Mouse (Mus musculus): ENCODE measurements at regions not wholly inside any gene's neighbourhood (a gene's known extent, or its start where the extent isn't known, plus 50 kb on each side); places are given as distances from the start of the nearest gene placed in this dataset.

DNA sequence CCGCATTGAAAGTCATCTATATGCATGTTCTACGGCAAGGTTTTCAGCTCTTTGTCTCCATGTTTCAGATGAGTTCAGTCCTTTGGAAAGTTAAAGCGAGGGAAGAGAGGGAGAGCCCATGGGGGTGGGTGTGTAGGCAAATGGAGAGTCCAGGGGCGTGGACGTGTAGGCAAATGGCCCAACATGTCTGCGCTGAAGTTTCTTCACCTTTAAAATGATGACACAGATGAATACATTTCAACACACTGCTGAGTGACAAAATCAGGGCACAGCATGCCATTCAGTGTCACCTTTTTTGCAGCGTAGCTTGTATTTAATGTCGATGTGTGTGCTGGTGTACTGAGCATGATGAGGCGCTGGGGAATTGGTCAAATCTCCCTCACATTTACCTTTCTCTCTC, 54.6 kb upstream of the Lrp8 start:
- H3K9ac ChIP-seq = no peak overlapping the region
- no peak for TF ChIP-seq CTCF (IDR thresholded peaks at IDR 0.05; ENCODE audit: low read depth)
- no peak for DNase-seq
- no peaks in the 10 kb centered on the region for H3K4me1 ChIP-seq (ENCODE audit: insufficient read depth)
- no peaks in the 10 kb centered on the region for H3K36me3 ChIP-seq (ENCODE audit: insufficient read depth)
- no peak for ATAC-seq (ENCODE audit: insufficient read depth)
- no peak overlapping the region for H3K4me2 ChIP-seq
- no peak overlapping the region for H3K4me3 ChIP-seq (ENCODE audit: low read depth, low read length)
- WGBS = 78% methylated on average over 9 of the region's 9 CpGs
- H3K27me3 ChIP-seq (ENCODE audit: insufficient read depth, low read length) = no peaks in the 10 kb centered on the region; the same call in 1 of the 2 replicates
- no peaks in the 10 kb centered on the region for H3K9me3 ChIP-seq (ENCODE audit: low read depth, low read length)
- no peak overlapping the region for H3K27ac ChIP-seq (ENCODE audit: low read depth)

DNA sequence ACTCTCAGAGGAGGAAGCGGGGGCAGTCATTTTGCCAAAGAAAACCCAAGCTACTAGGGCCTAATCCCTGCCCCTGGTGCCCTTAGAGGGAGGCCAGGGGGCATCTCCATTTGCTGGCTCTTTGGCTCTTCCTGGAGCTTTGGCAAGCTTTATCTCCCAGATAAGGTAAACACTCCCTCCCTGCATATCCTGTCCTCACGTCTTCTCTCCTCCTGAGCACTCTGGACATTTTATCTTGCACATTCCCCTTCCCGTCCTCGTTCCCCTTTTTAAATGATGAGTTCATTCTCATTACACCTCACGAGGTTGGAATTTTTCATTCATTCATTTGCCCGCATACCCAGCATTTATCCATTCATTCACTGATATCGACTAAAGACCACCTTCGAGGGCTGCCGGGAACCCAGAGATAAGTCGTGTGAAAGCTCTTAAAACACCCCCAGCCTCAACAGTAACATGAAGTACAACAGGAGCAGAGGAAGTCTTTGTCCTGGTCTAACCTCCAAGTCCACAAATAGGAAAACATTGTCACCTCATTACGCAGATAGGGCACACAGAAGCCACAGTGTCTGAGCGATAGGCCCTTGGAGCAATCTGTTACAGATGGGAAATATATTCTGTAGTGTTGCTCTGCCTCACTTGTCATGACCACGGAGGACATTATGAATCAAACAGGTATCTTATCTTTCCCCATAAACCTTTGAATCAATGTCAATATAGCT, 54.0 kb upstream of the Lrp8 start:
- Histone ChIP-seq H3K27me3 (ENCODE audit: insufficient read depth, low read length) (no peaks in the 10 kb centered on the region; the same call in 1 of the 2 replicates), H3K27ac (ENCODE audit: low read depth) (no peak overlapping the region), H3K4me2 (no peak overlapping the region), H3K9ac (no peak overlapping the region), H3K36me3 (ENCODE audit: insufficient read depth) (no peaks in the 10 kb centered on the region), H3K4me3 (ENCODE audit: low read depth, low read length) (no peak overlapping the region), H3K4me1 (ENCODE audit: insufficient read depth) (no peaks in the 10 kb centered on the region), H3K9me3 (ENCODE audit: low read depth, low read length) (no peaks in the 10 kb centered on the region)
- 29% methylated on average over 13 of the region's 13 CpGs for WGBS
- TF ChIP-seq CTCF (IDR thresholded peaks at IDR 0.05; ENCODE audit: low read depth) = no peak
- DNase-seq = peak; percentile 8
- no peak for ATAC-seq (ENCODE audit: insufficient read depth)

DNA sequence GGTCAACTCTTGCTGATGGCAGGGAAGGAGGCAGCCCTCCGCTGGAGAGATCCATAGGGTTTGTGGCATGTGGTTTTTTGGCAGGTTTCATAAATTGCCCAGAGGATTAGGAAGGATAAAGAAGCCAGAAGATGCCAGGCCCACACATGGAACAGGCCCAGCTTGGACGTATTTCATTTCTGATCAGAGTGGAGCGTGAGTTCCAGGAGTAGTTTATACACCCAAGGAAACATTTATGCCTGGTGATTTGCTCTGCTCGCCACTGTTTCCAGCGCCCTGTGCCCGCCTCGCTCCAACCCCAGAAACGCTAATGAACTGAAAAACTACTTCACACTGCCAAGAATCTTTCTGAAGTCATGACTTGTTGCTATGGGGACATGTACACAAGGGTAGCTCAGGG, 53.0 kb upstream of the Lrp8 start:
- TF ChIP-seq CTCF (IDR thresholded peaks at IDR 0.05; ENCODE audit: low read depth) = no peak
- H3K9ac ChIP-seq = no peak overlapping the region
- H3K27me3 ChIP-seq (ENCODE audit: insufficient read depth, low read length) = no peaks in the 10 kb centered on the region; the same call in 1 of the 2 replicates
- no peaks in the 10 kb centered on the region for H3K36me3 ChIP-seq (ENCODE audit: insufficient read depth)
- WGBS = 74% methylated on average over 8 of the region's 8 CpGs
- H3K4me3 ChIP-seq (ENCODE audit: low read depth, low read length) = no peak overlapping the region
- H3K4me1 ChIP-seq (ENCODE audit: insufficient read depth) = no peaks in the 10 kb centered on the region
- H3K4me2 ChIP-seq = no peak overlapping the region
- H3K27ac ChIP-seq (ENCODE audit: low read depth) = no peak overlapping the region
- DNase-seq = peak; percentile 9
- ATAC-seq (ENCODE audit: insufficient read depth) = no peak
- H3K9me3 ChIP-seq (ENCODE audit: low read depth, low read length) = no peaks in the 10 kb centered on the region

DNA sequence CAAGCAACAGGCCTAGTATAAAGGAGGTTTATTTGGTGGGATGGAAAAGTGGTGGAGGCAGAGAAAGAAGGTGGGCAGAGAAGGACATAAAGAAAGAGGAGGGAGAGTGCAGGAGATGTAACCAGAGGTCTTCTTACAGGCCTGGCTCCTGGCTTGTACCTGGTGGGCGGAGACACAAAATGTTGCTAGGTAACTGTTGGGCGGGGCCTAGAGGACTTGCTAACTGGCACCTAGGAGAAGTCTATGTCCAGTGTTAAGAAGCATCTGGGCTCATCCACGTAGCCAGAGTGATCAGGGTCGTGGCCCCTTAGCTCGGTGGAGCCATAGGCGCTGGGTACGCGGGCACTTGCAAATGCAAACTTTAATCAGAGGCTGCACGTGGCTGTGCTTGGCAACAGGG, 52.0 kb upstream of the Lrp8 start:
- Histone ChIP-seq H3K9me3 (ENCODE audit: low read depth, low read length) (no peaks in the 10 kb centered on the region), H3K27me3 (ENCODE audit: insufficient read depth, low read length) (no peaks in the 10 kb centered on the region), H3K4me1 (ENCODE audit: insufficient read depth) (no peaks in the 10 kb centered on the region), H3K36me3 (ENCODE audit: insufficient read depth) (no peaks in the 10 kb centered on the region), H3K9ac (no peak overlapping the region), H3K27ac (ENCODE audit: low read depth) (no peak overlapping the region), H3K4me3 (ENCODE audit: low read depth, low read length) (no peak overlapping the region), H3K4me2 (no peak overlapping the region)
- DNase-seq (no peak), ATAC-seq (ENCODE audit: insufficient read depth) (no peak)
- 60% methylated on average over 9 of the region's 9 CpGs for WGBS
- TF ChIP-seq CTCF (IDR thresholded peaks at IDR 0.05; ENCODE audit: low read depth) = no peak
